Mouse (Mus musculus) CH12.LX (cell line): Measurements from ENCODE around the gene Rabgap1l. TPM values are rescaled to one million over a fixed set of nuclear protein-coding genes. Genes with fewer than 3 reads are reported as not detected.

Source experiments
- DNase-seq: peaks from one replicate; pipeline ENCODE4 v3.0.0-alpha.2; 2013; ENCODE audit errors: extremely low read depth
- H3K27ac ChIP-seq: 2 replicates; pipeline ENCODE4 v1.5.1; 2012; ENCODE audit warnings: low read depth, mild to moderate bottlenecking, control low read depth, moderate library complexity; ENCODE audit not compliant: insufficient read depth
- H3K27me3 ChIP-seq: replicated peaks from 2 replicates; pipeline ENCODE3; 2012; ENCODE audit warnings: inconsistent platforms
- H3K36me3 ChIP-seq, 2 experiments: replicated peaks in 1 of 2; 2 replicates each; pipeline versions ENCODE3 to v1.6.1; 2012; ENCODE audit warnings: inconsistent platforms in 1 of 2, low read length in 1 of 2, mild to moderate bottlenecking in 1 of 2, mixed read lengths in 1 of 2, moderate library complexity in 1 of 2; ENCODE audit not compliant: control insufficient read depth in 1 of 2, insufficient read depth in 1 of 2
- H3K4me1 ChIP-seq, 2 experiments: 2 replicates each; pipeline ENCODE4 v1.6.1; 2012; ENCODE audit warnings: inconsistent platforms in 1 of 2, moderate library complexity in 1 of 2; ENCODE audit not compliant: insufficient read depth in 2 of 2, control insufficient read depth in 1 of 2
- H3K4me2 ChIP-seq: 2 replicates; pipeline ENCODE4 v1.6.1; 2012; ENCODE audit warnings: low read depth, mild to moderate bottlenecking, control low read depth; ENCODE audit not compliant: poor library complexity, insufficient read depth, severe bottlenecking
- H3K4me3 ChIP-seq, 3 experiments: fragments of 150-350 bp in 1 of 3; sonication (generic) in 1 of 3; replicated peaks in 1 of 3; 2 replicates each; pipeline versions ENCODE3 to v1.5.1; 2011 to 2012; ENCODE audit warnings: low read depth in 2 of 3, low read length in 2 of 3, mild to moderate bottlenecking in 2 of 3, moderate library complexity in 2 of 3, control low read depth in 1 of 3, improper control_type of control experiment in 1 of 3, inconsistent platforms in 1 of 3, mixed read lengths in 1 of 3; ENCODE audit not compliant: poor library complexity in 1 of 3
- H3K79me2 ChIP-seq: replicated peaks from 2 replicates; pipeline ENCODE4 v1.6.1; 2012; ENCODE audit warnings: mild to moderate bottlenecking, moderate library complexity; ENCODE audit not compliant: control insufficient read depth, poor library complexity, insufficient read depth, severe bottlenecking; ENCODE audit errors: extremely low read depth
- H3K9ac ChIP-seq: 2 replicates; pipeline ENCODE4 v1.6.1; 2012; ENCODE audit warnings: low read depth, mild to moderate bottlenecking, control low read depth, moderate library complexity; ENCODE audit not compliant: insufficient read depth
- H3K9me3 ChIP-seq: replicated peaks from 2 replicates; pipeline ENCODE3; 2012; ENCODE audit warnings: low read length, inconsistent platforms, mixed read lengths
- BHLHE40 ChIP-seq: IDR thresholded peaks from 2 replicates; pipeline ENCODE4 v1.6.1; 2011; ENCODE audit warnings: mild to moderate bottlenecking, low read depth, low read length, improper control_type of control experiment
- CHD1 ChIP-seq: IDR thresholded peaks from 2 replicates; pipeline ENCODE4 v1.6.1; 2012; ENCODE audit warnings: low read depth, low read length, improper control_type of control experiment, inconsistent platforms
- CTCF ChIP-seq, 2 experiments: IDR thresholded peaks in 1 of 2; conservative IDR thresholded peaks in 1 of 2; 2 replicates each; pipeline ENCODE4 v1.5.1; 2011 to 2012; ENCODE audit warnings: low read depth in 2 of 2, low read length in 2 of 2, improper control_type of control experiment in 1 of 2, inconsistent platforms in 1 of 2, mild to moderate bottlenecking in 1 of 2, moderate library complexity in 1 of 2
- E2F4 ChIP-seq: IDR thresholded peaks from 2 replicates; pipeline ENCODE4 v1.6.1; 2011; ENCODE audit warnings: low read depth, low read length, improper control_type of control experiment; ENCODE audit not compliant: insufficient replicate concordance
- GABPA ChIP-seq: IDR thresholded peaks from 2 replicates; pipeline ENCODE4 v1.6.1; 2012; ENCODE audit warnings: low read depth, low read length, improper control_type of control experiment, inconsistent platforms; ENCODE audit not compliant: insufficient replicate concordance
- IRF4 ChIP-seq: IDR thresholded peaks from 2 replicates; pipeline ENCODE4 v1.6.1; 2014; ENCODE audit warnings: low read depth, mild to moderate bottlenecking, inconsistent platforms, low read length, improper control_type of control experiment
- JUN ChIP-seq: IDR thresholded peaks from 2 replicates; pipeline ENCODE4 v1.6.1; 2011; ENCODE audit warnings: low read depth, mild to moderate bottlenecking, low read length, improper control_type of control experiment, moderate library complexity; ENCODE audit not compliant: insufficient read depth
- JUND ChIP-seq: conservative IDR thresholded peaks from 2 replicates; pipeline ENCODE4 v1.6.1; 2011; ENCODE audit warnings: low read depth, low read length, improper control_type of control experiment
- MAX ChIP-seq: IDR thresholded peaks from 2 replicates; pipeline ENCODE4 v1.6.1; 2011; ENCODE audit warnings: low read length, improper control_type of control experiment
- NELFE ChIP-seq: IDR thresholded peaks from 2 replicates; pipeline ENCODE4 v1.6.1; 2011; ENCODE audit warnings: low read depth, low read length, improper control_type of control experiment
- NRF1 ChIP-seq: IDR thresholded peaks from 2 replicates; pipeline ENCODE4 v1.6.1; 2014; ENCODE audit warnings: low read depth, mild to moderate bottlenecking, inconsistent platforms, low read length, improper control_type of control experiment, moderate library complexity
- PAX5 ChIP-seq: IDR thresholded peaks from 2 replicates; pipeline ENCODE4 v1.6.1; 2012; ENCODE audit warnings: low read length, inconsistent platforms, mixed read lengths
- POLR2A ChIP-seq: IDR thresholded peaks from 2 replicates; pipeline ENCODE4 v1.6.1; 2011; ENCODE audit warnings: low read depth, mild to moderate bottlenecking, improper control_type of control experiment, low read length
- RCOR1 ChIP-seq: conservative IDR thresholded peaks from 2 replicates; pipeline ENCODE4 v1.6.1; 2012; ENCODE audit warnings: low read depth, mild to moderate bottlenecking, inconsistent platforms, low read length, improper control_type of control experiment
- SMC3 ChIP-seq: IDR thresholded peaks from 2 replicates; pipeline ENCODE4 v1.6.1; 2011; ENCODE audit warnings: low read depth, low read length, improper control_type of control experiment
- TBP ChIP-seq: conservative IDR thresholded peaks from 2 replicates; pipeline ENCODE4 v1.6.1; 2011; ENCODE audit warnings: low read depth, low read length, improper control_type of control experiment
- TCF12 ChIP-seq: IDR thresholded peaks from 2 replicates; pipeline ENCODE4 v1.6.1; 2014; ENCODE audit warnings: low read depth, mild to moderate bottlenecking, inconsistent platforms, low read length, improper control_type of control experiment
- USF1 ChIP-seq: IDR thresholded peaks from 2 replicates; pipeline ENCODE4 v1.6.1; 2014; ENCODE audit warnings: low read depth, mild to moderate bottlenecking, inconsistent platforms, low read length, improper control_type of control experiment
- ZKSCAN1 ChIP-seq: IDR thresholded peaks from 2 replicates; pipeline ENCODE4 v1.6.1; 2012; ENCODE audit warnings: low read depth, inconsistent platforms, low read length, improper control_type of control experiment, borderline replicate concordance
- ZMIZ1 ChIP-seq: IDR thresholded peaks from 2 replicates; pipeline ENCODE4 v1.6.1; 2012; ENCODE audit warnings: low read depth, mild to moderate bottlenecking, inconsistent platforms, low read length, improper control_type of control experiment
- ZNF384 ChIP-seq: IDR thresholded peaks from 2 replicates; pipeline ENCODE4 v1.6.1; 2012; ENCODE audit warnings: low read depth, low read length, improper control_type of control experiment, inconsistent platforms
- dilution Hi-C: fragments of 300-500 bp; cut with MboI; formaldehyde crosslinking; loops from 2 replicates; pipeline ENCODE4 v1.14.3; 2020; ENCODE audit warnings: low sequenced_read_pairs; ENCODE audit not compliant: extremely low pct_unique_long_range_greater_than_20kb, extremely low pct_ligation_motif_present
- in situ Hi-C: fragments of 300-500 bp; cut with MboI; formaldehyde crosslinking; loops from 3 replicates; pipeline ENCODE4 v1.14.3; 2019; ENCODE audit warnings: low sequenced_read_pairs, low pct_ligation_motif_present, low pct_unique_long_range_greater_than_20kb, mixed read lengths
- polyA plus RNA-seq: library from polyadenylated mRNA; unstranded; fragments of >175 nt; gene quantifications from 2 replicates; pipeline ENCODE4 v1.2.1, GENCODE M21; 2012; ENCODE audit warnings: low read depth; ENCODE audit not compliant: insufficient read length
- total RNA-seq, 2 experiments: library from RNA; depleted of rRNA; stranded (reverse); fragments of 300-350 nt in 1 of 2; fragments of >200 nt in 1 of 2; gene quantifications; 2 replicates each; pipeline ENCODE4 v1.2.3; 2012 to 2014

Rabgap1l gene
- total and polyA plus RNA-seq, 3 experiments: 84.0 to 109 (median 85.6) TPM

DNA sequence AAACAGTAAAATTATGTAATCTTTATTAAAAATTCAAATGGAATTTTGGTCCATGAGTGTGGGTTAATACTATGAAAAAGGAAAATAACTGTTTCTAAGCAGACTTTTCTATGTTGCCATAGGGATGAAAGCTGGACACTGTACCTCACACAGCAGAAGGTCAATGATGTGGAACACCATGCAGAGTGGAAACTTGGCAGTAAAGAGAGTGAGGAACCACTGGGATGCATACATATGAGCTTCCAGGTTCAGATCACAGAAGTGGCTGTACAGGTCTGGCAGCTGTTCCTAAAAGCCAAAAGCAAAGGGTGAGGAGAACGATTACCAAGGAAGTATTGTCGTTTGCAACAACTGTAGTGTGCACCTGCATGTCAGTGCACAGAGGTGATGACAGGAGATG lies 351.3 kb downstream of the Rabgap1l start:
- no peaks in the 10 kb centered on the region for H3K9me3 ChIP-seq
- H3K27me3 ChIP-seq: no peaks in the 10 kb centered on the region
- peaks cover 6 to 11% of the 10 kb centered on the region in 2 experiments for H3K36me3 ChIP-seq
- no peak overlapping the region for H3K4me3 ChIP-seq
- peak; percentile 5 for DNase-seq
- H3K4me1 ChIP-seq: peaks cover 0 to 15% of the 10 kb centered on the region in 2 experiments; a peak in 2 of 4 replicates
- H3K4me2 ChIP-seq: no peak overlapping the region
- no peak overlapping the region for H3K9ac ChIP-seq
- no peak for TF ChIP-seq NRF1
- no peak for TF ChIP-seq USF1
- TF ChIP-seq ZKSCAN1: no peak
- TF ChIP-seq PAX5: no peak
- no peak for TF ChIP-seq JUN
- no peak for TF ChIP-seq RCOR1
- no peak for TF ChIP-seq IRF4
- no peak for TF ChIP-seq BHLHE40
- TF ChIP-seq NELFE: no peak
- TF ChIP-seq TCF12: no peak
- no peak for TF ChIP-seq GABPA
- TF ChIP-seq ZMIZ1: no peak
- no peak for TF ChIP-seq JUND
- TF ChIP-seq, all 38 proteins: peak for 0
- no peak overlapping the region for H3K27ac ChIP-seq
- in situ Hi-C loops (no loop called here), dilution Hi-C loops (no loop called here)
- no peaks in the 10 kb centered on the region for H3K79me2 ChIP-seq

DNA sequence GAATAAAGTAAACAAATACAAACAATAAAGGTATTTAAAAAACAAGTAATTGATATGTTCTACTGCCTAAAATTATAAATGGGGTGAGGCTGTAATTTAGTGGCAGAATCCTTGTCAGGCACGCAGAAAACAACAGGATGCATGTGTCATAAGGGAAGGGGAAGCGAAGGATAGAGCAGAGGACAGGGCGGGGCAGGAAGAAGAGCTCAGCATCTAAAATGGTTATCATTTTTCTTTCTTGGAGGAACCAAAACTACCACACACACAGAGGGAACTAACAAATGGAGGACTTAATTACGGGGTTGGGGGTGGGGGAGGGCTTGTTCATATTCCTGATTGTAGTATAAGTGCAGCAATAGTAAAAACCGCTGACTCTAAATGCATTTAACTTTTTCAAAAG lies 351.9 kb downstream of the Rabgap1l start:
- no peak overlapping the region for H3K4me3 ChIP-seq

More for the DNA sequence above, 351.9 kb downstream of the Rabgap1l start:
- Histone ChIP-seq H3K4me2 (no peak overlapping the region), H3K79me2 (no peaks in the 10 kb centered on the region), H3K4me1 (peaks cover 0 to 15% of the 10 kb centered on the region in 2 experiments; a peak in 2 of 4 replicates), H3K9me3 (no peaks in the 10 kb centered on the region), H3K36me3 (peaks cover 6 to 14% of the 10 kb centered on the region in 2 experiments), H3K27ac (no peak overlapping the region), H3K27me3 (no peaks in the 10 kb centered on the region), H3K9ac (no peak overlapping the region)
- DNase-seq: peak; percentile 33
- in situ Hi-C loops: no loop called here
- no peak for TF ChIP-seq BHLHE40
- no peak for TF ChIP-seq CHD1
- TF ChIP-seq NELFE: no peak
- TF ChIP-seq MAX: no peak
- TF ChIP-seq IRF4: no peak
- TF ChIP-seq TBP: no peak
- no peak for TF ChIP-seq ZMIZ1
- no peak for TF ChIP-seq ZKSCAN1
- no peak for TF ChIP-seq ZNF384
- TF ChIP-seq E2F4: no peak
- TF ChIP-seq POLR2A: no peak
- no peak for TF ChIP-seq CTCF (conservative IDR thresholded peaks at IDR 0.05 in 1 of 2, IDR thresholded peaks at IDR 0.05 in 1 of 2; ENCODE audit: low read depth in 2 of 2, low read length in 2 of 2)
- no peak for TF ChIP-seq SMC3
- dilution Hi-C loops: no loop called here
